Mouse (Mus musculus) heart, adult 2 months (tissue): ENCODE measurements around the gene A730061H03Rik. TPM values are rescaled to one million over a fixed set of nuclear protein-coding genes. Genes with fewer than 3 reads are reported as not detected.
A peak's percentile ranks its signal among the peaks of the same experiment; 100 is the strongest.

Source experiments
- DNase-seq, 2 experiments: peaks; one replicate each; pipeline ENCODE4 v3.0.0; 2021
- H3K27ac ChIP-seq: fragments of 200-600 bp; 2 replicates; pipeline ENCODE4 v1.8.1; 2022
- H3K27me3 ChIP-seq: fragments of 200-500 bp; 2 replicates; pipeline ENCODE4 v1.6.1; 2012; ENCODE audit warnings: mild to moderate bottlenecking, low read length, inconsistent platforms, mixed read lengths; ENCODE audit not compliant: control insufficient read depth, insufficient read depth
- H3K36me3 ChIP-seq: fragments of 200-500 bp; 2 replicates; pipeline ENCODE4 v1.6.1; 2012; ENCODE audit warnings: low read length, inconsistent platforms; ENCODE audit not compliant: control insufficient read depth, insufficient read depth
- H3K4me1 ChIP-seq: fragments of 200-500 bp; 2 replicates; pipeline ENCODE4 v1.6.1; 2011; ENCODE audit warnings: low read length; ENCODE audit not compliant: control insufficient read depth, insufficient read depth
- H3K4me3 ChIP-seq: fragments of 200-600 bp; 2 replicates; pipeline ENCODE4 v1.8.1; 2022
- H3K79me2 ChIP-seq: fragments of 200-500 bp; replicated peaks from 2 replicates; pipeline ENCODE4 v1.6.1; 2012; ENCODE audit warnings: mild to moderate bottlenecking, inconsistent platforms, low read length, moderate library complexity, mixed read lengths; ENCODE audit not compliant: control insufficient read depth, insufficient read depth
- H3K9ac ChIP-seq: fragments of 200-500 bp; 2 replicates; pipeline ENCODE4 v1.6.1; 2012; ENCODE audit warnings: low read depth, mild to moderate bottlenecking, control low read depth, inconsistent platforms, low read length, mixed read lengths
- CTCF ChIP-seq: fragments of 200-600 bp; IDR thresholded peaks from 2 replicates; pipeline ENCODE4 v1.8.1; 2022; ENCODE audit warnings: antibody characterized with exemption, mild to moderate bottlenecking, moderate library complexity
- EP300 ChIP-seq: fragments of 200-500 bp; IDR thresholded peaks from 2 replicates; pipeline ENCODE4 v1.6.1; 2011; ENCODE audit warnings: low read depth, low read length, control low read depth; ENCODE audit not compliant: insufficient read depth
- POLR2A ChIP-seq: fragments of 200-500 bp; IDR thresholded peaks from 2 replicates; pipeline ENCODE4 v1.6.1; 2011; ENCODE audit warnings: mild to moderate bottlenecking, low read depth, low read length, control low read depth; ENCODE audit not compliant: insufficient read depth
- WGBS: fragments of 180-500 bp; shearing (Covaris S2); methylation state at CpG from one replicate; pipeline ENCODE4 v1.1.7; 2018; 5-methylcytosine and 5-hydroxymethylcytosine counted together
- intact Hi-C: fragments of 180-260 bp; cut with DNase I; formaldehyde crosslinking; loops from one replicate; pipeline ENCODE4 v1.15.1; 2025
- polyA plus RNA-seq: library from polyadenylated mRNA; depleted of rRNA; stranded (reverse); fragments of >200 nt; gene quantifications from 2 replicates; pipeline ENCODE4 v1.2.3, GENCODE M21; 2012
- total RNA-seq, 2 experiments: library from RNA; stranded (reverse); gene quantifications; 2 replicates each; pipeline ENCODE4 v1.2.3; 2021

The A730061H03Rik gene
- total and polyA plus RNA-seq, 3 experiments, result 0.74 TPM; not detected in 2

DNA sequence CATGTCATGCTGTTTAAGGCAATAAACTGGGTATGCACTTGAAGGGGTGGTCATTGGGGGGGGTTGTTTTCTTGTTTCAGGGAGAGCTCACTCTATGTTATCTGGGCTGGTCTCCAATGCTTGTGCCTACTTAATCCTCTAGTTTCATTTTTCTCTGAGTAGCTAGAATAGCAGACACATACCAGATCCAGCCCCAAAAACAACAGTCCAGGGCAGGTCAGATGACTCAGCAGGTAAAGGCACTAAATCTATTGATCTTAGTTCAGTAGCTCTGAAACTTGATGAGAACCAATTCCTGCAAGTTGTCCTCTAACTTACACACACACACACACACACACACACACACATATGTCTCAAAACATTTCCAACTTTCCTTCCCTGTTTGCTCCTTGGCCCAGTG is 11.6 kb upstream of the A730061H03Rik start:
- Histone ChIP-seq H3K27me3 (no peaks in the 10 kb centered on the region), H3K36me3 (no peaks in the 10 kb centered on the region), H3K79me2 (no peaks in the 10 kb centered on the region), H3K4me3 (no peak overlapping the region), H3K9ac (no peak overlapping the region), H3K4me1 (0 out of 2 replicates have a peak, but pooled peaks cover 1% of the 10 kb centered on the region), H3K27ac (no peak overlapping the region)
- no peak for DNase-seq
- TF ChIP-seq POLR2A (no peak), EP300 (no peak), CTCF (no peak)
- intact Hi-C loops, result no loop called here

DNA sequence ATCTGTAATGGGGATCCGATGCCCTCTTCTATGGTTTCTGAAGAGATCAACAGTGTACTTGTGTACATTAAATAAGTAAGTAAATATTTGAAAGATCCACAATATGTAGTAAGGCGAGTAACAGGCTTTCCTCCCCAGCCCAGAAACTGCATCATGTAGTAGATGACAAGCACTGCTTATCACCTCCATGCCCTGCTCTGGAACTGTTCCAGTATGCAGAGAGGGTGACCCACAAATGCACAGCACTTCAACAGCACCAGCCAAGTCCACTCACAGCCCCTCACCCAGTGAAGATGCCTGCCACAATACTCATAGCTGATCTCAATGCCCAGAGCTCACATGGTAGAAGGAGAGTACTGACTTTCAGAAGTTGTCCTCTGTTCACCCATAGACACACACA is 10.4 kb upstream of the A730061H03Rik start:
- TF ChIP-seq CTCF (no peak), EP300 (no peak), POLR2A (no peak)
- Histone ChIP-seq H3K4me3 (no peak overlapping the region), H3K27ac (no peak overlapping the region), H3K36me3 (no peaks in the 10 kb centered on the region), H3K79me2 (no peaks in the 10 kb centered on the region), H3K9ac (no peak overlapping the region), H3K27me3 (no peaks in the 10 kb centered on the region), H3K4me1 (0 out of 2 replicates have a peak, but pooled peaks cover 1% of the 10 kb centered on the region)
- no peak for DNase-seq
- 74% methylated on average over 2 of the region's 2 CpGs for WGBS
- intact Hi-C loops, result no loop called here

DNA sequence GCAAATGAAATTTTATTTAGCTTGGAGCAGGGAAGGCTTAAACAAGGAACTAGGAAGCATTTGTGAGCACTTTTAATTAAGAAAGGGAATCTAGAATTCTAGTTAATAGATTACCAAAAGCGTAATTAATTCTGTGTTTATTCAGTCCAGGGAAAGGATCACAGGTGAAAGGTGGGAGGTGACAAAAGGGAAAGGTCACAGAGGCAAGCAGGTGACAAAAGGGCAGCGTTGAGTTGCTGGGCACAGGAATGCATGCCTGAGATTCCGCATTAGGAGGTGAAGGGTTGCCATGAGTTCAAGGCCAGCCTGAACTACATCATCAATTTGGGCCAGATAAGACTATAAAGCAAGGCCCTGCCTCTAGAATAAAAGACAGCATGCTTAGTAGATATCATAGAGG is 7.3 kb upstream of the A730061H03Rik start:
- 0 out of 2 replicates have a peak, but pooled peaks cover 1% of the 10 kb centered on the region for H3K4me1 ChIP-seq
- no peak for DNase-seq
- no peak overlapping the region for H3K4me3 ChIP-seq
- no peak for TF ChIP-seq POLR2A
- no peak for TF ChIP-seq EP300
- TF ChIP-seq CTCF, result no peak
- no peak overlapping the region for H3K9ac ChIP-seq
- no peaks in the 10 kb centered on the region for H3K79me2 ChIP-seq
- 87% methylated on average over 3 of the region's 3 CpGs for WGBS
- H3K27ac ChIP-seq, result no peak overlapping the region
- no peaks in the 10 kb centered on the region for H3K36me3 ChIP-seq
- no peaks in the 10 kb centered on the region for H3K27me3 ChIP-seq
- intact Hi-C loops, result no loop called here

DNA sequence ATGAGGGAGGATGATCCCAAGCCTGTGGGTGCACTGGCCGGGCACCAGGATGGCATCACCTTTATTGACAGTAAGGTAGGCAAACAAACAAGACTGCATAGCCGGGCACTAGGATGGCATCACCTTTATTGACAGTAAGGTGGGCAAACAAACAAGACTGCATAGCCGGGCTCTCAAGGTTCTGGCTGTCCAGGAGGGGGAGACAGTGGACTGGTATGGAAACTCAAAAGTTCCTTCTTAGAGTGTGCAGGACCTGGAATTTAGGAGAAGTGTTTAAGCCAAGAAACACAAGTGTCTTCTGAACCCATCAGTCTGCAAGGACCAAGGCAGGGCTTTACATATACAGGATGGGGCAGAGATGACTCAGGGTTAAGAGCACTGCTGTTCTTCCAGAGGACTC is 5.5 kb upstream of the A730061H03Rik start:
- Histone ChIP-seq H3K27me3 (no peaks in the 10 kb centered on the region), H3K4me1 (peaks cover 4% of the 10 kb centered on the region), H3K27ac (no peak overlapping the region), H3K4me3 (no peak overlapping the region), H3K36me3 (no peaks in the 10 kb centered on the region), H3K79me2 (no peaks in the 10 kb centered on the region), H3K9ac (no peak overlapping the region)
- TF ChIP-seq EP300 (no peak), POLR2A (no peak), CTCF (peak; percentile 35)
- intact Hi-C loops, result no loop called here
- DNase-seq, result no peak
- 80% methylated on average over 3 of the region's 3 CpGs for WGBS

DNA sequence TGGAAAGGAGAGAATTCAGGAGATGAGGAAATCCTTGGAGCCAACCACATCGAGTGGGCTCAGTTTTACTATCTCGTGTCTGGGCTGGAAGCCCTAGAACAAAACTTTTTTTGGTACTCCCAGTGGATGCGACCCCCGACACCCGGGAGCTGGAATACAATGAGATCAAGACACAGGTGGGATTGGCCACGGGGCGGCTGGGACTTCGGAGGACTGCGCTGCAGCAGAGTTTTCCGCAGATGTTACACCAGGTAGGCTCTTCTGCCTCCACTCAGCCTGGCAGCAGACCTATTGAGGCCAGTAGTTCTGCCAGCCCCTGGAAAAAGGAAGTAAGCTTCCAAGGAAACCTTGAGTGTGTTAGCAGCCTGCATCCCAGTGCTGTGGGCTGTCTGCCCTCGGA is 3.0 kb upstream of the A730061H03Rik start:
- WGBS, result 85% methylated on average over 11 of the region's 11 CpGs
- Histone ChIP-seq H3K27me3 (no peaks in the 10 kb centered on the region), H3K27ac (no peak overlapping the region), H3K9ac (no peak overlapping the region), H3K4me1 (peaks cover 3% of the 10 kb centered on the region), H3K36me3 (no peaks in the 10 kb centered on the region), H3K4me3 (no peak overlapping the region), H3K79me2 (no peaks in the 10 kb centered on the region)
- no peak for TF ChIP-seq CTCF
- TF ChIP-seq POLR2A, result no peak
- TF ChIP-seq EP300, result no peak
- DNase-seq, result no peak
- intact Hi-C loops, result no loop called here

DNA sequence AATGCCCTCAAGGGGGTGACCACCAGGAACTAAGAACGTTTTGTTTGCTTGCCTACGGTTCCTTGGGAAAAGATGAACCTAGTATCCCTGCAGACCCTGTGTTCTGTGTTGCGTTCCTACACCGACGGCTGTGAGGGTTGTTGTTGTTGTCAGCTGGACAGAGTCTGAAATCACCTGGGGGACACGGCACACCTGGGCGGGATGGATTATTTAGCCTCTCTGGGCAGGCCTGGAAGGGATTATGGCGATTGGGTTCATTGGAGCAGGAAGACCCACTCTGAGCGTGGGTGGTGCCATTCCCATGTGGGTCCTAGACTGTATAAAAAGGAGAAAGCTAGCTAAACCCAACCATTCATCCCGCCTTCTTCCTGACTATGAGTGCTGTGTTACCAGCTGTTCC is 1.7 kb upstream of the A730061H03Rik start:
- H3K4me3 ChIP-seq, result no peak overlapping the region; the same call in 1 of the 2 replicates
- H3K27me3 ChIP-seq, result no peaks in the 10 kb centered on the region
- WGBS, result 86% methylated on average over 10 of the region's 10 CpGs
- H3K36me3 ChIP-seq, result no peaks in the 10 kb centered on the region
- H3K9ac ChIP-seq, result no peak overlapping the region
- H3K79me2 ChIP-seq, result no peaks in the 10 kb centered on the region
- intact Hi-C loops, result loop anchor here (2.0 kb wide), 1 partner anchor 41 kb away; the partner anchor contains the start of gene Irf9
- peaks cover 3% of the 10 kb centered on the region for H3K4me1 ChIP-seq
- TF ChIP-seq CTCF (no peak), POLR2A (no peak), EP300 (no peak)
- no peak for DNase-seq
- H3K27ac ChIP-seq, result no peak overlapping the region
